Mouse (Mus musculus) cerebellum, adult 8-10 months (tissue): Measurements from ENCODE around the gene Pnlip.

Experiments used
- DNase-seq: peaks from one replicate; pipeline ENCODE4 v3.0.0; 2022

The Pnlip gene

GRCm38 (mm10) chr19:58727756-58728155 lies 75.5 kb downstream of the Pnlip start:
- no peak for DNase-seq

- DNase-seq: no peak
Observed at GRCm38 (mm10) chr19:58728445-58729031, 76.2 kb downstream of the Pnlip start, which contains the start of gene Pnliprp1. Gene Pnliprp1, plus strand, starts transcription at chr19:58728887.
